Mouse (Mus musculus): ENCODE data around the gene Camk2g.

Camk2g gene

GRCm38 (mm10) chr14:20698515-20698914 lies 95.4 kb downstream of the Camk2g start:
- no peak for DNase-seq

GRCm38 (mm10) chr14:20696986-20697385 lies 96.9 kb downstream of the Camk2g start:
- peak; percentile 94 for DNase-seq

- DNase-seq: peak; percentile 95
Observed at GRCm38 (mm10) chr14:20695761-20696520, 97.9 kb downstream of the Camk2g start.

GRCm38 (mm10) chr14:20694884-20695760 lies 98.8 kb downstream of the Camk2g start, which contains the start of gene Fut11:
Fut11 (plus strand) TSS chr14:20694968.
- peak; percentile 99 for DNase-seq

GRCm38 (mm10) chr14:20694185-20694883 lies 99.6 kb downstream of the Camk2g start:
- peak; percentile 88 for DNase-seq

DNA sequence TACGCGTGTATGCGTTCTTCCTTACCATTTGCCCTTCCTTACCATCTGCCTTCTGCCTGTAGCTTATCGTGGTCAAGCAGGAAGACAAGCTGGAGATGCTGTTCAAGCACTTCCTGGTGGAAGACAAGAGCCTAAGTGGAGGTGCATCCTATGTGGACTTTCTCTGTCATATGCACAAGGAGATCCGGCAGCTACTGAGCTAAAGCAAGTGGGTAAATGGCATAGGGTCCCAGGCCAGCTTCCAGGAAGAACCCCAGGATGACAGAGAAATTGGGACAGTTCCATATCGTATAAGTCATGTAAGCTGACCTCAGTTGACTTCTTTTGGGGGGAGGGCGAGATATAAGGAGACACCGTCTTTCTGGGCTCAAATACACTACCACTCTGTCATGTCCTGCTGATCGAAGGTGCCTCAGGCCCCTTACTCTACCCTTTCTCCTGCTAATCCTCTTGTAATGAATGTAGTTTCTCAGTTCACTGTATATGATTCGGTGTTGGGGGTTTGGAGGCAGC lies 100.2 kb downstream of the Camk2g start:
- peak; percentile 91 for DNase-seq

DNA sequence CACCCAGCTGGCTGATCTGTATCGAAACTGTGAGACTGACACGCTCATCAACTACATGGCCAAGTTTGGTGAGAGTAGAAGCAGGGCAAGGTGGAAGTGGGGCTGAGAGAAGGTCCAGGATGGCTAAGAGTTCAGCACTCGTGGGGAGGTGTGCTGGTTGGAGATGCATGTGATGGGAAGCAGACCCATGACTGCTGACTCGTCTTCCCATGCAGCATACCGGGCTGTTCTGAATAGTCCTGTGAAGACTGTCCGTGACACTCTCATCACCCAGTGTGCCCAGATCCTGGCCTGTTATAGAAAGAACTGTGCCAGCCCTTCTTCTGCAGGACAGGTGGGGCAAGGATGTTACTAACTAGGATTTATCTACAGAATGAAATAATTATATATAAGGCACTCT lies 102.1 kb downstream of the Camk2g start:
- peak; percentile 88 for DNase-seq

DNA sequence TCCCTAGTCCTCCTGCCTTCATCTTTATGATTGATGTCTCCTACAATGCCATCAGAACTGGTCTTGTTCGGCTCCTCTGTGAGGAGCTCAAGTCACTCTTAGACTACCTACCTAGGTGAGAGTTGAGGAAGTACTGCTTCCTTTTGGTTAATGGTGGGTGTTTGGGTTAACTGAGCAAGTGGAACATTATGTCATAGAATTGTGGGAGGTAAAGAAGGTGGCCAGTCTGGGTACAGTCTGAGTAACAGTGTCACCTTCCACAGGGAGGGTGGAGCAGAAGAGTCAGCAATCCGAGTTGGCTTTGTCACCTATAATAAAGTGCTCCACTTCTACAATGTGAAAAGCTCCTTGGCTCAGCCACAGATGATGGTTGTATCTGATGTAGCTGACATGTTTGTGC lies 104.9 kb downstream of the Camk2g start:
- DNase-seq: no peak

- DNase-seq: no peak
Observed at GRCm38 (mm10) chr14:20686576-20686975, 107.3 kb downstream of the Camk2g start.

Data from heart, adult 11 months (tissue).